Mouse (Mus musculus): ENCODE measurements around the gene Hoxa4. TPM values are rescaled to one million over a fixed set of nuclear protein-coding genes. Genes with fewer than 3 reads are reported as not detected.

The Hoxa4 gene
- polyA plus RNA-seq, 1 experiment from 2014 or later = 2.5 TPM

DNA sequence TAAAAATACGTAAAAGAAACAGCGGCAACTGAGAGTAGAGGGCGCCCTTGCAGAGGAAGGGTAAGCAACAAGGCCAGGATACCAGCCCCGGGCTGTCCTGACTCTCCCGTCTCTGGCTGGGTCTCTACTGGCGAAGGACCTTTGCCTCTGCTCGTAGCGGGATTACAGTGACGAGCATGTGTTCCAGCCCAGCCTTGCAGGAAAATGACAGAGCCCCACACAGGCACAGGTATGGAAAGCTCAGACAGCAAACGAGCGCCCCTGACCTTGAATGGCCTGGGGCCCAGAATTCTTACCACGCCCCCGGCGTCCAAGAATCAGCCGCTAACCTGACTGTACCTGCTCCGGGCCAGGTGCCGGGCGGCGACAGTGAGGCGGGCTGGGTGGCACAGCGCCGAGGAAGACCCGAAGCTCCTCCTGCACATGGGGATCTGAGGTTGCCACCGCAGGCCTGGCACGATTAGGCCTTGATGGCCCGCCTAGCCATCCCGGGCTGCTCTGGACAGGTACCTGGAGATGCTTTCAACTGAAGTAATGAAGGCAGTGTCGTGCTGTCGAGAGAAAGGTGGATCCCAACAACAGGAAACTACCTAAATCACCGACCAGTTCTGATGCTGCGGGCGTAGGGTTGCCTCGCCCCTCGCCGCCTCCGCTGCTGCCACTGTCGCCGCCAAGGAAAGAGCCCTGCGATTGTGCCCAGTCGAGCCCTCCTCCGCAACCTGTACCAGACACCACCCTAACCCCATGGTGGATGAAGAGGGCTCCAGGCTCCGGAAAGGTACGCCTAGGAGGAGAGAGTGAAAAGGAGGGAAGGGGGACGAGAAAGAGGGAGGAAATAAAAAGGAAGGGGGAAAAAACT lies 38.2 kb upstream of the Hoxa4 start:
- no peak overlapping the region for H3K9ac ChIP-seq (ENCODE audit: low read length)
- DNase-seq (ENCODE audit: low spot score) = no peak
- TF ChIP-seq CTCF (IDR thresholded peaks at IDR 0.05; ENCODE audit: low read depth) (no peak), EP300 (optimal IDR thresholded peaks at IDR 0.05) (no peak)

DNA sequence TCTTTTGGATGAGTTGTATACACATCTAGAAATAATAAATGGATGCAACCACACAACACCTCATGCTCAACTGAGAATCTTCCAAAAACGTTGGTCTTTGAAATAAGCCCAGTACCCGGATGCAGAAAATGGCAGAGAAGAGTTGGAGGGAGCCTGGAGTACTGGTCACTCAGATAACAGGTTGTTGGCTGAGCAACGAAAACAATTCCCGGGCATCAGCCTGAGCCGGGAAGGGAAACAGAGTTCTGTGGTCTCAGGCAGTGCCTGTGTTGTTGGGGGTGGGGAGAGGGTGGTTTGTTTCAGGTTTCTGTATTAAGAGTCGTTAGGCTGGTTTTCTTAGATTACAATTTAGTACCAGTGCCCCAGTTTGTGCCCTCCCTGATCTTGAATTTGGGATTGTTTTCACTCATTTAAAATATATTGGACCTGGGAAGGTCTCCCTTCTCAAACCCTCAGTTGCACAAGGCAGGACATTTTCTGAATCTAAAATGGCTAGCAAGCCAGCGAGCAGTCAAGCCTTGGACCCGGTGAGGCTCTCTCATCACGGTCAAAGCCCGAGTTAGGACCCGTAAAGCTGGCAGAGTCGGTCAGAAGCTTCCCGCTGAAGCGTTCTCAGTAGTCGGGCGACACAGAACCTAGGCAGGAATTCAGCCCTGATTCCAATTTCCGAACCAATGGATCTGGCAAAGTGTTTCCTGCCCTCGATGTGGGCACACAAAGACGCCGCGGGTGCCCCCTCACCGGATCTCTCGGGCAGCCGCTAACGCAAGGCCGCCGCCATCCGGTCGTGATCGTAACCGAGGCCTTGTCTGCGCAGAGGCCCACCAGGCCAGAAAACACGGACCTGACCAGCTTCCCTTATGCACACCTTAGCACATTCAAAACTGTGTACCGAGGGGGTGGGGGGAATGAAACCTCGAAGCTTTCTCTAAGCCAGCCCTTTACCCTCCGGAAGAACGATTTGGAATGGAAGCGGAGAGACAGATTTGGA lies 37.2 kb upstream of the Hoxa4 start:
- no peaks in the 10 kb centered on the region for H3K4me1 ChIP-seq (replicated peaks; ENCODE audit: control insufficient read depth, insufficient read depth)
- no peak overlapping the region for H3K9ac ChIP-seq (ENCODE audit: low read length)
- TF ChIP-seq CTCF (IDR thresholded peaks at IDR 0.05; ENCODE audit: low read depth) (no peak), EP300 (optimal IDR thresholded peaks at IDR 0.05) (no peak)
- peaks cover 41% of the 10 kb centered on the region for H3K27me3 ChIP-seq (ENCODE audit: control insufficient read depth, insufficient read depth, low read length)
- 5% methylated on average over 38 of the region's 38 CpGs for WGBS
- no peak overlapping the region for H3K27ac ChIP-seq (replicated peaks)
- DNase-seq (ENCODE audit: low spot score) (no peak), ATAC-seq (ENCODE audit: low FRiP score, low TSS enrichment) (no peak)
- H3K9me3 ChIP-seq (ENCODE audit: control insufficient read depth, low read length) = no peaks in the 10 kb centered on the region
- no peak overlapping the region for H3K4me2 ChIP-seq (replicated peaks; ENCODE audit: low read depth)
- H3K36me3 ChIP-seq (ENCODE audit: control insufficient read depth, insufficient read depth, low read length) = no peaks in the 10 kb centered on the region
- H3K4me3 ChIP-seq (ENCODE audit: low read depth, low read length) = no peak overlapping the region

More for the DNA sequence above, 38.2 kb upstream of the Hoxa4 start:
- Histone ChIP-seq H3K4me1 (replicated peaks; ENCODE audit: control insufficient read depth, insufficient read depth) (no peaks in the 10 kb centered on the region), H3K27me3 (ENCODE audit: control insufficient read depth, insufficient read depth, low read length) (peaks cover 49% of the 10 kb centered on the region), H3K36me3 (ENCODE audit: control insufficient read depth, insufficient read depth, low read length) (no peaks in the 10 kb centered on the region), H3K27ac (replicated peaks) (no peak overlapping the region), H3K4me2 (replicated peaks; ENCODE audit: low read depth) (no peak overlapping the region), H3K9me3 (ENCODE audit: control insufficient read depth, low read length) (no peaks in the 10 kb centered on the region), H3K4me3 (ENCODE audit: low read depth, low read length) (no peak overlapping the region)
- 4% methylated on average over 42 of the region's 44 CpGs for WGBS
- no peak for ATAC-seq (ENCODE audit: low FRiP score, low TSS enrichment)

DNA sequence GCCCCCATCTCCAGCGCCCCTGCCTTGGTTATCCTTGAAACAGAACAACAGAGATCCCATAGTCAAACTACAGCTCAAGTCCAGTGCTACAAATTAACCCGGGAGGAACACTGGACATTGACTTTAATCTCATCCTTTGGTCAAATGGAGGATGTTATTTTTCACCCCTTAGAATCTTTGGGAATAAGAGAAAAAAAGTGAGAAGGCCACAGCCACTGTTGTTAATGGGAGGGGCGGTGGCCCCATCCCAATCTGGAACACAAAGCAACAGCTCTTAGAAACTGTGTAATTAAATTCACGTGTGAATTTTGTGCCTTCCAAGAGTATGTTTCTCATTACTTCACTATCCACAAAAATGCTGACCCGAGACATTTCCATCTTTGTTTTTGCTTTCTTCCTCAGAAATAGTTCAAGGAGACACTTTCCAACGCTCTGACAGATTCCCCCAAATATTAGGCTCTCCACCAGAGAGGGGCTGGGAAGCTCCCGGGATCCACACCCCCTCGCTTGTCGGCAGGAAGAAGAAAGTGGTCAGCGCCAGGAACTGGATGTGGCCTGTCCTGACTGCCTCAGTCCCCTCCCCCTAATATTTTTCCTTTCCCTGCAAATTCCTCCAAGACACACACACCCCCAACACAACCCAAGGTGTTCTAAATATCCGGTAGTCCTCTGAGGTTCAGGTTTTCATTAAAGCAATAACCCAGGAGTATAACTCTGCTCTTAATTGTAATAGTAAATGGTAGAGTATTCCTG lies 36.1 kb upstream of the Hoxa4 start:
- no peak for TF ChIP-seq CTCF (IDR thresholded peaks at IDR 0.05; ENCODE audit: low read depth)
- TF ChIP-seq EP300 (optimal IDR thresholded peaks at IDR 0.05) = no peak
- no peaks in the 10 kb centered on the region for H3K4me1 ChIP-seq (replicated peaks; ENCODE audit: control insufficient read depth, insufficient read depth)
- no peak overlapping the region for H3K4me2 ChIP-seq (replicated peaks; ENCODE audit: low read depth)
- ATAC-seq (ENCODE audit: low FRiP score, low TSS enrichment) (no peak), DNase-seq (ENCODE audit: low spot score) (no peak)
- H3K9me3 ChIP-seq (ENCODE audit: control insufficient read depth, low read length) = no peaks in the 10 kb centered on the region
- no peak overlapping the region for H3K4me3 ChIP-seq (ENCODE audit: low read depth, low read length)
- H3K27me3 ChIP-seq (ENCODE audit: control insufficient read depth, insufficient read depth, low read length) = peaks cover 37% of the 10 kb centered on the region
- no peaks in the 10 kb centered on the region for H3K36me3 ChIP-seq (ENCODE audit: control insufficient read depth, insufficient read depth, low read length)
- H3K9ac ChIP-seq (ENCODE audit: low read length) = no peak overlapping the region
- no peak overlapping the region for H3K27ac ChIP-seq (replicated peaks)
- WGBS = 7% methylated on average over 11 of the region's 11 CpGs

DNA sequence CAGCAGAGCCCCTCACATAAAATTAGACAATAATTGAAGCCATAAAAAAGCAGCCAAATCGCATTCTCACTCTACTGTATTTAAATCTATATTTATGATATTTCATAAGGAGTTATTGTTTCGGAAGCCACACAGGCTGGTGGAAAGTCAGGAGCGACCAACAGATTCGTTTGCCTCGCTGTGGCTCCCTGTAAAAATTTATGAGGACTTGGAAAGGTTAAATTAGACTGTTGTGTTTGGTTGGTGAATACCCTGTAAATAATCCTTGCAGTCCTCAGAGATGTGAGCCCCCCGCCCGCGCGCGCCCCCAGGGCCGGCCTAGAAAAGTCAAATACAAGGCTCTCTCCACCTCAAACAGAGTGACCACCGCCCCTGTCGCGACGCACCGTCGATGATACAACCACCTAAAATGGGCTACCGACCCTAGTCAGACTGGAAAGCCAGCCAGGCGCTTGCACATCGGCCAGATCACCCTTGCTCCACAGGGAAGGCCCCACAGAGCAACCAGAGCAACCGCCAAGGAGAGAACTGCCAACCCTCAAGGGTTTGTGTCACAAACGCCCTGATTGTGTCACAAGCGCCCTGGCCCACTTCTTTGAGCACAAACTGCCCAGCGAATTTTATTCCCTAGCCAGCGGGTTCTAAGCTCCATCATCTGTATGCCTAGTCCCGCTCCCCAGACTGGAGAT lies 35.2 kb upstream of the Hoxa4 start:
- no peak for DNase-seq (ENCODE audit: low spot score)
- H3K9ac ChIP-seq (ENCODE audit: low read length) = no peak overlapping the region
- H3K4me2 ChIP-seq (replicated peaks; ENCODE audit: low read depth) = no peak overlapping the region
- no peaks in the 10 kb centered on the region for H3K4me1 ChIP-seq (replicated peaks; ENCODE audit: control insufficient read depth, insufficient read depth)
- H3K27ac ChIP-seq (replicated peaks) = no peak overlapping the region
- H3K4me3 ChIP-seq (ENCODE audit: low read depth, low read length) = no peak overlapping the region
- no peaks in the 10 kb centered on the region for H3K36me3 ChIP-seq (ENCODE audit: control insufficient read depth, insufficient read depth, low read length)
- H3K27me3 ChIP-seq (ENCODE audit: control insufficient read depth, insufficient read depth, low read length) = peaks cover 44% of the 10 kb centered on the region
- no peak for ATAC-seq (ENCODE audit: low FRiP score, low TSS enrichment)
- 8% methylated on average over 26 of the region's 26 CpGs for WGBS
- TF ChIP-seq EP300 (optimal IDR thresholded peaks at IDR 0.05) (no peak), CTCF (IDR thresholded peaks at IDR 0.05; ENCODE audit: low read depth) (no peak)
- H3K9me3 ChIP-seq (ENCODE audit: control insufficient read depth, low read length) = no peaks in the 10 kb centered on the region

Data from stomach, postnatal 0 days (tissue).